Mouse (Mus musculus) erythroid progenitor cell, adult 5-6 weeks (primary cell): ENCODE measurements at regions not wholly inside any gene's neighbourhood (a gene's known extent, or its start where the extent isn't known, plus 50 kb on each side); places are given as distances from the start of the nearest gene placed in this dataset.

Experiments used
- ATAC-seq: replicated peaks from 2 replicates; pipeline ENCODE4 v1.8.0; 2016; ENCODE audit warnings: moderate number of reproducible peaks, mild to moderate bottlenecking, moderate TSS enrichment, inconsistent platforms; ENCODE audit not compliant: poor library complexity, low FRiP score, severe bottlenecking

DNA sequence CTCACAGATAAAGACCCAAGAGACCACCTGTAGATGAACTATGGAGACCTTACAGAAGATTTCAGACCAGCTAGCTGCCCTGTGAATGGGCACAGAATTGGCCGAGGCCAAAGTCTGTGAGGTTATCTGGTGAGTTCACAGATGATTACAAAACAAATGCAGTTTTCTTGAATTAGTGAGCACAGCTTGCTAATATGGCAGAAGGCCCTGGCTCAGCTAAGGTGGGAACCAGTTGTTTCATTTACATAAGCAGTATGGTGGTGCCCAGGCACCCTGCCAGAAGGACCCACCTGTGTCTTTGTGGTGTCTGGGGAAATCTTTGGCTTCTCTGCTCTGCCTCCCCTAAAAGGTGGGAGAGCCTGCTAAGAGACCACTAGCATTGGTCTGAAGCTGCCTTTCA, 466.9 kb downstream of the Cd83 start:
- no peak for ATAC-seq

DNA sequence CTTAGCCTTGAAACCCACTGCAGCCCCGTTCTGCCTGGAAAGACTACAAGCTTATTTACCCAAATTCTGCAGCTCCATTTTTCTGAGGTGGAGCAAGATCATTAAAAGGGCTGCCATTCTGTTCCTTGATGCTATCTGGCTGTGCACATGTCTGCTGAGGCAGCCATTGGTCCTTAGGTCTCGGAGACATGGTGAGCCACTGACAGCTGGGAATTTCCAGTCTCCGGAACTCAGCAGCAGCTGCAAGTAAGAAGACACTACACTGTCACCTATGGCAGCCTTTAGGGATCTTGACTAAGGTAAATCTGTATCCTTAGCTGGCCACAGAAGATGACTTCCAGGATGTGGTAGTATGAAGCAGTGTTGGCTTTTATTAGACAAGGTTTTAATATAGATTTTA, 467.9 kb downstream of the Cd83 start:
- ATAC-seq: no peak

DNA sequence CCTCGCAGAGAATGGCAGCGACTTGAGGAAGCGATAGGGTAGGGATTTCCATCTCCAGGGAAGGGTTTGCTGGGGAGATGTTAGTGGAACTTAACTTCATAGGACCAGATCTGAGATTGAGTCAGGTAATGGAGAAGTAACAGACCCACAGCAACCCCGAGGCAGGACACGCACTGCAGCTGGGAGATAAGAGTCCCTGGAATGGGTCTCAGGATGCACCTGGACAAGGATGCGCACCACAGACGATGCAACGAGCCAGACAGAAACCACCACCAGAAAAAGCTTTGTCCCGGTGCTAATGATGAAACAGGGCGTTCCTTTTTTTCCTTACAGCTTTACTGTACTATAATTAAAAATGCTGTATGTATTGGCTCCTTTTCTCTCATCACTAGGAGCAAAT, 470.9 kb upstream of the Jarid2 start:
- ATAC-seq: no peak

DNA sequence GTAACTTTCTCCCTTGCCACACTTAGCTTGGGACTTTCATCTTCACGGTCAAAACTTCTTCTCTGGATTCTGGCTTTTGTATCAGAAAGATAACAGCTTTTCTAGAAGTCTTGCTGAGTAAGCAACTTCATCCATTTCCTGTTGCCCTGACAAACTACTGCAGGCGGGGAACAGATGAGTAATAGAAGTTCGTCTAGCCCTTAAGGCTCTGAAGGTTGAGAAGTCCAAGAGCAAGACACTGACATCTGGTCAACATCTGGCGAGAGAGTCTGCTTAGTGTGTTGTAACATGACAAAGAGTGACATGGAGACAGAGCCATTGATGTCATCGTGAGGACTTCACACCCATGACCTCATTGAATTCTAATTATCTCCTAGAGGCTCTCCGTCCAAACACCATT, 469.2 kb upstream of the Jarid2 start:
- no peak for ATAC-seq

DNA sequence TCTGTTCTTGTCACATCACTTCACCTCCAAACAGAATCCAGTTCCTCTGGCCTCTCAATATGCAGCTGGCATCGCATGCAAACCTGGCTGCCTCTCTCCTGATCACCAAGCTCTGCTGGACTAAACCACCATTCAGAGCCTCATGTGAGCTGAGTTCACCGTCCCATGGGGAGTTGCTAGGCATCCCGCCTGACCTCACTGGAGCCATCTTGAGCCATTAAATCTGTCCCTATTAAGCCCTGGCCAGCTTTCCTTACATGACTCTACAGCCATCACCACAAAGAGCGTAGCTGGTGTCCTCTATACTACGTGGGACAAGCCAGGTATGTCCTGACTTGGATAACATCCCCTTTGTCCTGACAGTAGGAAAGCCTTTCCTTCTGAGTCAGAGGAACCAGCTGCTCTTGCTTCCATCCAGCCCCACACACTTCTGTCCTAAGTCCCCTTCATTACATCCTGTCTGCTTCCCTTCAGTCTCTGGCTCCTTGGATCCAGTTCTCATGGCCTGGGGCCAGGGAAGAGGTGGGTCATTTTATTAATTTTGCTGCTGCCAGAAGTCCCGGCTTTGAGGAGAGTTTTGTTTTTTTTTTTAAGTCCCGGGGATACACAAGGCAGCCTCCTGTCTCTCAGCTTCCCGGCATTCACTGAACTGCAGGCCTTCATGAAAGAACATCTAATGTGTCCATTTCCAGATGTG, 468.5 kb upstream of the Jarid2 start:
- ATAC-seq: no peak

DNA sequence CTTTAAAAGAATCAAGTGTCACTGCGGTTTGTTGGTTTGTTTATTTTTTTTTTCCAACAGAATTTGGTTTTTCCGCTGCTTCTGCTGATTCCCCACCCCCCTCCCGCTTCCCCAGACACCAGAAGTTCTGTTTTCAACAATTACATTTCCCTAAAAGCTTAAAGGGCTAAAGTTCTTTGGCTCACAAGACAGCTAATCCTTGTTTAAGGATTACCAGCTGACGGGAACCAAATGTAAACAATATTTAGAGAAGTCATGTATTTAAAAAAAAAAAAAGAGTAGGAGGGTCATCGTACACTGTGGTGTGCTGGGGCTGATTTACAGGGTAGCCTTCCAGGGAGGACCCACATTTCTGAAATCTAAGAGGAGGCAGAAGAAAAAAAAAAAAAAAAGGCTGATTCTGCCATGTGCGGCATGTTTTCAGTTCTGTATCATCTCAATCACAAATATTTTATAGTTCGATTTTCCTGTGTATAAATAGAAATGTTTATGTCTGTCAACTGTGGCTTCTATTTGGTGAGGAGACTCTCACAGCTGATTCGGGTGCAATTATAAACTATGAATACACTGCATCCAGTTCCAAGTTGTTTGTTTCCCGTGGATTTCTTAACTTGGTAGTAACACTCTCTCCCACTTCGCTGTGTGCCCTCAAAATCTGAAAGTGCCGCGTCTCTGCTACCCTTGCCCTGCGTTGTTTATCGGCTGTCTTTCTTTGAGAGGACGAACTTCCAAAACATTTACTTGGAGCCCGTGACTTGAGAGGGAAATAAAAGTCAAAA, 456.3 kb upstream of the Jarid2 start:
- ATAC-seq: no peak

DNA sequence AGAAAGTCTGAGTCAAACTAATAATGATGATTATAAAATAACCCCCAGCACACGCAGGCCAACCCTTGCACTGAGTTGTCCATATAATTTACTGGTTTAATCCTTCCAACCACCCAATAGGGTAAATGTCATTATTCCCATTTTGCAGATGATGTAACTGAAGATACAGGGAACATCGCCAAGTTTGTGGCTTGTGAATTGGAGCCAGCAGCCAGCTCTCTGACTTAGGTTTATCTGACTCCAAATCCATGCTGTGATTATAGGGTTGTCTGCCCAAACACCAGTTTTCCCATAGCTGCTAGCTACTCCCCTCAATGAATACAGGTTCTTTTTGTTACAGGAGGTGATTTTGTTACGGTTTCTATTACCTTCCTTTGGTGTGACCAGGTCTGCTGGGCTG, 451.3 kb upstream of the Jarid2 start:
- no peak for ATAC-seq

DNA sequence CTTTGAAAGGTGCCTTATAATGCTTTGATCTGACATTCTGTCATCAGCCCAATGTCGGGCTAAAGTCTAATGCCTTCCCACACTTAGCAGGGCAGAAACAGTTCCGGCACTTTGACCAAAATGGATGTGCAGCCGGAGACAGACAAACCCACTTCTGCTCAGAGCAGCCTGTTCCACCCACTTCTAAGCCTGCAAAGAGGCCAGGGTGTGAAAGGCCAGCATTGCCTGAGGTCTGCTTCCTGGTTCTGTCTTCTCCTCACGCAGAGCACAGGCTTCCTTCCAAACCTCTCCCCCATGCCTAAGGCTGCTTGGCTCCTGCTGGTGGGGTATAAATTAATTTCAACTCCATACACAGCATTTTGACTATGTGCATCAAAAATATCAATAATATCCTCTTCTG, 450.2 kb upstream of the Jarid2 start:
- ATAC-seq: no peak

DNA sequence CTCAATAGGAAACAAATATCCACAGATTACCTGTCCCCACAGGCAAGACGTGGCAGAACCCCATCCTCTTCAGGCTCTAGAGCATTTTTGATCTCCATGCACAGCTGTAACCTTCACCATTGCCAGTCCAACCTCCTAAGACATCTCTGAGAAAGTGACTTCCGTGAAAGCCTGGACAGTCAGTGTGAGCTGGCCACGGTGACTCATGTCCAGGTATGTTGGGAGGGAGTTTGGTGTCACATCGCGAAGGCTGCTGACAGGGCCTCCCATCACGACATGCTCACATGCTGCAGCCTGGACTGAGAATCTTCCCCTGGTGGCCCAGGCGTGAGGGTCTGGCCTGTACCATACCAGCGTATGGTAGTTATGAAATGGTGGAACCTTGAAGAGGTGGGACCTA, 449.0 kb upstream of the Jarid2 start:
- no peak for ATAC-seq

DNA sequence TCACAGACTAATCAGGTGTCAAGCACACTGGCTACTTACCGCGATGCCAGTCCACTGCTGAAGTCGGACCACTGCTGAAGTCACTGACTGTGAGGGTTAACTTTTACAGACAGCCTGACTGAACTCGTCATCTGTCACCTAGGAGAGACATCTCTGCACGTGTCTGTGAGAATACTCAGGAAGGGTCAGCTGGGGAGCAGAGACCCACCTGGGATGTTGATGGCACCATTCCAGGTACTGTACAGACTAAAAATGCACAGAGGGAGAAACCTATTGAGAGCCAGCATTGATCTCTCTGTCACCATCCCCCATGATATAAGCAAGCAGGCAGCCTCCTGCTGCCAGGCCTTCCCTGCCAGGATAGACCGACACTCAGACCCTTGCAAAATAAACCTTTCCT, 447.5 kb upstream of the Jarid2 start:
- ATAC-seq: no peak

DNA sequence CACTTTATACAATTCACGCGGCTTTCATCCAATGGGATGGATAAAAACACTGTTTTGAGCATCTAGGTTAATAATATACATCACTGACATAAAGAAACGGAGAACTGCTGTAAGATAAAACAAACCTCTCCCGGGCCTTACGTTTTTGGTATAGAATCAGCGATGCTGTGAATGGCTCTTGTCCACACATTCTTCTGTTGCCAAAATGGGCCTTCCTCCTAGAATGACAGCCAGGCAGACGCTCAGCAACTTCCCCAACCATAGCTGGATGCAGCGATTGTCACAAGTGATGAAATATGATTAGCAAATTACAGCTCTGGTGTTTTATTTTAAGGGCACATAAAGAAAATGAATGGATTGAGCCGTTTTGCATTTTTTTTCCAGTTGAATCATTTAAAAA, 447.0 kb upstream of the Jarid2 start:
- no peak for ATAC-seq

DNA sequence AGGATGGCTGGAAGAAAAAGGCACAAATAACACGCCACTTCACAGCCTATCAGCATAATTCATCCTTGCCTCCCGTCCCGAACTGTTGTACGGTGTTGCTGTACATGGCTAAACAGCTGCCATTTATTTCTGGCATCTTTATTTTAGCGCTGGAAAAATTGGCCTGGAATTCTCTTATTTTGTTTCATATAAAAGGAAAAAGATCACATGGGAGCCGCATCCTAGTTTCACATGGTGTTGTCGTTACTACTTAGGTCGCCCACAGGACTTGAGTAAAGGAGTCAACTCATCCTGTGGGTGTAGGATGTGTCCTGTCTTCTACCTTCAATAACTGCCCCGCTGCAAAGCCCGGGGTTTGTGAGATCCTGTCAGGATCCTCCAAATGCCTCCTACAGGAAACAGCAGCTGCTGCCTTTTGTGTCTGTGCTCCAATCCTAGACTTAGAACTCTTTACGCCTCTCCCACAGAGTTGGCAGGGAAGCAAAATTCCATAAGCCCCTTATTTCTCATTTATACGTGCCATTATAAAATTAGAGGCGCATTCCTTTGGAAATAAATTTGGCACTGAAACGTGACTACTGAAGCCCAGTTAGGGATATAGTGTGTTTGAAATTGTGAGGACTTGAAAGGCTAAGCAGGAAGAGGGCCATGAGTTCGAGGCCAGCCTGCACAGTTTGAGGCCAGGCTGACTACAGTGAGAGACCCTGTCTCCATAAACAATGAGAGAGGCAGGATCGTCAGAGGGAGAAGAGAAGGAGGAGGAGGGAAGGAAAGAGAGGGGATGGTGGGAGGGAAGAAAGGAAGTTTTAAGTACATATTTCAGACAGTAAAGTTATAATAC, 446.3 kb upstream of the Jarid2 start:
- ATAC-seq: no peak

DNA sequence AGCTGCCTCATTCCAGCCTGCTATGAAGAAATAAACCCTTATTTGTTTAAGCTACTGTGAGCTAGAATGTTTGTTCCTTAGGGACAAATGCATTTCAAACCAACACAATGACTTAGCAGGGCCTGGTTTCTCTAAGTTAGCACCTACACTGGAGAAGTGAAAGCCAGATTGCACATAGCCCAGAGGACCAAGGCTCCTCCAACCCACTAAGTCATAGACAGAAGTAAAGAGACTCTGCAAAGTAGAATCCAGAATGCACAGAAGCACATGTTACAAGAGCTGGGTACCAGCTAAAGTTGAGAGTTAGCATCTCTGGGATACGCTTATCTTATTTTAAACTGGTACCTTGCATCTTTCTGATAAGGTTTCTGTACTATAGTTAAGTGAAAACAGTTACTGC, 443.4 kb upstream of the Jarid2 start:
- no peak for ATAC-seq

DNA sequence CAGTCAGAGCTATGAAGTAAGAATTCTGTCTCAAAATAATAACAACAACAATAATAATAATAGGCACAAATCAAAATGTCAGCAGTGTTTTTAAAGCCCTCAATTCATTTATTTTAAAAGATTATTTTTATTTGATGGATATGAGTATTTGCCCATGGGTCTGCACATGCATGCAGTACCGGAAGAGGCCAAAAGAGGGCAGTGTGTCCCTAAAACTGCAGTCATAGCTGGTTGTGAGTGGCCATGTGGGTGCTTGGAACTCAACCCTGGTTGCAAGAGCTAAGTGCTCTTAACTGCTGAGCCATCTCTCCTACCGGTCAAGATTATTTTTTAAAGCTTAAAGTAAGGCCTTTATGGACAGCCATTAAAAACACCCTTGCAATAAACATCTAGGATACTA, 439.1 kb upstream of the Jarid2 start:
- no peak for ATAC-seq

DNA sequence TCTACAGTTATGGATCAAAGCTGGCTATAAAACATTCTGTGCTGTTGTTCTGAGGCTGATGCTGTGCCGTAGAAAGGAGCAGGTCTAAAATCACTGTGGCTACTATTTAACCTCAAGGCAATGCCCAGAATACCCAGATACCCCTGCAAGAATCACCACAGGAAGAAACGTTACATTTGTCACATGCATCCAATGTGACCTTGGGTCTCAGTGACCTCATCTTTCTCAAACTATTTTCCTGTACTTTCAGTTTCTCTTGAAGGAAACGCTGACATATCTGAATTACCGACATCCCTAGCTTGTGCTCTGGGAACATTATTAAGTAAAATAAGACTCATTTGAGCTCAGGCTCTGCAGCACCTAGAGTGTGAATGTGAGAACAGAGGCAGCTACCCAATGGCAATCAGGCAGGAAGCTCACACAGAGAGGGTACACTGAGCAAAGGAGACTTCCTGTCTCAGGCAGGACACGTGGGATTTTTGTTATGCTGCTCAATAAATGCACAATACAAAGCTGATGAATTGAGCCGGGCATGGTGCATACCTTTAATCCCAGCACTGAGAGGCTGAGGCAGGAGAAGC, 436.7 kb upstream of the Jarid2 start:
- no peak for ATAC-seq

DNA sequence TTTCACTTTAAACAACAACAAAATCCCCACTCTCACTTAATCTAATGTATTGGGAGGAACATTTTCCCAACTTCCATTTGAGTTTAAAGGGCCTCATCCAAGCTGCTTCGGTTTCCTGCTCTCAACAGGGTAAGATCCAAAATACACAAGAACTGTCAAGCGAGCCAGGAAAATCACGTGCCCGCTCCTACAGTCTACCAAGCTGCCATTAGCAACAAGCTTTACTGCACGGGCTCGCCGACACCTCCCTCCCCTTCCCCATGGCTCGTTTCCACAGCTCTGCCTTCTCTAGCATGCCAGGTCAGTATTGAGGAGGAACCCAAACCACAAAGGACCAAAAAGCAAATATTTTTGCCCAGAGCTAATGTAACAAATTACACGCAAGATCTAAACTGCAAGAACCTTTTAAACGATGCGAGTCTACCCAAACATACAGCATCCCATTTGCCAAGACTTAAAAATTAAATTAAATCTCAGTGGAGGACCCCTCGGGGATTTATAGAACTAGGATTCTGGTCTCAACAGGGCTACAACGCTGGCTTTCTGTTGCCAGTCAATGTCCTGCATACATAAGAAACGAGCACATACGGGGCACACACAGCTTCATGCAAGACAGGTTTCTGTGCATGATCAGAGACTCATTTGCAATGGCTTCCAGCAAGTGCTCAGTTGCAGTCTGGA, 435.4 kb upstream of the Jarid2 start:
- ATAC-seq: no peak

DNA sequence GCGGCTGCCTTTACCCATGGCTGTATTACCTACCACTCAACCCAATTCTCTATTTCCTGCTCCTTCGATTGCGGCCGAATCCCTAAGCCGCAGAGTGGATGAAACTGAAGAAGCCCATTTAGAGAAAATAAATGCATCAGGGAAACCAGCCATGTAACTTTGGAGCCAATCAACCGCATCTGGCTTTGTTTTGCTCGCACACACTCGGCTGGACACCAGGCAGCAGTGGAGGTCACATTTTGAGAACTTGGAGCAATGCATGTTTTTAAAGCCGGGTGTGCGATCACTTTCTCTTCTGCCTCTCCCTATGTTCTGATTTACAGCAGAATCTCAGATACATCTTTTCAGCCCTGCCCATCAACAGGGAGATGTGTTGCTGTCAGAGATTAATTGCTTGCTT, 433.7 kb upstream of the Jarid2 start:
- no peak for ATAC-seq

DNA sequence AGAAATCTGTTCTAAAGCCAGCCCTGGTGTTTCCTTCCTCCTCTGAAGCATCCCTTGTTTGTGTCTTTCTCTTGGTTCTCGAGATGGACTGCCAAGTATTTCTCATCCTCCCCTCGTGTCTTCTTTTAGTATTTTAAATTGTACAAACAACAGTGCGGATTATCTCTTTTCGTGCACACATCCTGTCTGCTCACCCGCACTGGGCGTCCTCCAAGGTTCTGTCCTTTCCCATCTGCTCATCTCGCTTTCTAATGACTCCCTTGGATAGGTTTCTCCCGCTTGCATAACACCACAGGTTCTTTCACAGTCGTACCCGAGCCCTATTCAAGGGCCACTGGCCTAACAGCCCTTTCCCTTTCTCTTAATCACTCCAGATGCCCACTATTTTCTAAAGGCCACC, 428.7 kb upstream of the Jarid2 start:
- no peak for ATAC-seq

DNA sequence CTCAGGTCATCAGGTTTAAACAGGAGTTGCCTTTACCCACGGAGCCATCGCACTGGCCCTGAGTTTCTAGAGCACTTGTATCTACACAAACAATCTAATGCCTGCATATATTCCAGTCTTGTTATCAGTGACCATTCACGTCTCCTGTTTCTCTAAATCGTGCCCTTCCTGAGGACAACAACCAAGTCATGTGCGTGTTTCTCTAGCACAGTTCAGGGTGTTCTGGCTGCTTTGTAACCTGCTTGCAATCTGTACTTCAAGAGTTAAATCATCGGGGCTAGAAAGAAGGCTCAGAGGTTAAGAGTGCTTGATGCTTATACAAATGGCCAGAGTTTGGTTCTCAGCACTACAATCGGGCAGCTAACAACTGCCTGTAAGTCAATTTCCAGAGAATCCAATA, 428.1 kb upstream of the Jarid2 start:
- ATAC-seq: no peak

DNA sequence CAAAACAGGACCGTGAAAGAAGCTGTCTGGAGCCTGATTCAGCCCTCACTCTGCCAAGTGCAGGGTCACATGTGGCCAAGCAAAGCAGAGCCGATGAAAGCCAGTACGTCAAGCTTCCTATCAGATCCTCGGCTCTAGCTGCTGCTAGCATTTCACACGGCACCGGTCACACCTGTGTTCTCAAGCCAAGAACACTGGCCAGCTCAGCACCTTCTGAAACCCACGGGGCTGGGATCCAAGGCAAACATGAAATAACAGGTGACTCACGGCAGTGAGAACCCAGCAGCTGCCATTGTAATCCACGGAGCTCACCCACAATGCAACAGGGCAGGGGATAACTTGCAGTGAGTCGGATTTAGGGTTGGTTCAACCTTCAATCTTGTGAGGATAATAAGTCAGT, 427.3 kb upstream of the Jarid2 start:
- ATAC-seq: no peak
